Mouse (Mus musculus): ENCODE data around the gene Ssrp1.

- no peak for TF ChIP-seq CTCF (conservative IDR thresholded peaks at IDR 0.05 in 1 of 2, IDR thresholded peaks at IDR 0.05 in 1 of 2; ENCODE audit: low read depth in 2 of 2, low read length in 2 of 2)
- no peak for TF ChIP-seq MAX (IDR thresholded peaks at IDR 0.05; ENCODE audit: low read length)
- no peak for TF ChIP-seq CHD2 (IDR thresholded peaks at IDR 0.05; ENCODE audit: low read length)
Observed at GRCm38 (mm10) chr2:85093376-85093775, 56.3 kb downstream of the Ssrp1 start.
